Mouse (Mus musculus): ENCODE data around the gene Gm47969. TPM values are rescaled to one million over a fixed set of nuclear protein-coding genes. Genes with fewer than 3 reads are reported as not detected.

Gm47969 gene
- polyA plus RNA-seq, 1 experiment from 2014 or later: not detected

DNA sequence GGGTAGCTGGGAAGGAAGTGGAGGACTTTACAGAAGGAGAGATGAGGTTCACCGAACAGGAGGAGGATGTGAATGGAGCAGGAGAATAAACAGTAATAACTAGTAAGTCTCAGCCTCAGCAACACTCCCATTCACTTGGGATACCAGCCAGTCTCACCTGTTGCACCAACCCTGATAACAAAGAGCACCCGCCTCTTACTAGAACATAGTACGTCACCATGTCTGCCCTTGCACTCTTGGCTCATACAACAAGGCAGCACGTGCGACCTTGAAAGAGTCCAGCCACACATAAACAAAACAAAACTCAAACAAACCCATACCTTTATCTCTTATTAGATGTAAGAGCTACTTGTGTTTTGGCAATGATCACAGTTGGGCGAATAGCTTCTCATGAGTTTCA, 12.2 kb upstream of the Gm47969 start:
- no peaks in the 10 kb centered on the region for H3K4me1 ChIP-seq (ENCODE audit: control insufficient read depth, insufficient read depth, low read length)
- H3K4me3 ChIP-seq (ENCODE audit: low read depth, low read length): no peak overlapping the region
- H3K9me3 ChIP-seq (replicated peaks; ENCODE audit: control insufficient read depth, low read length): no peaks in the 10 kb centered on the region
- WGBS (ENCODE audit: insufficient replicate concordance): 78% methylated on average over 6 of the region's 6 CpGs
- H3K36me3 ChIP-seq (ENCODE audit: control insufficient read depth, insufficient read depth, low read length): no peaks in the 10 kb centered on the region
- ATAC-seq (replicated peaks; ENCODE audit: insufficient number of reproducible peaks, low FRiP score, low TSS enrichment): no peak
- H3K27ac ChIP-seq (ENCODE audit: low read depth, low read length): no peak overlapping the region
- no peak overlapping the region for H3K9ac ChIP-seq (ENCODE audit: low read depth, low read length)
- no peak overlapping the region for H3K4me2 ChIP-seq
- H3K27me3 ChIP-seq (ENCODE audit: control insufficient read depth, insufficient read depth, low read length): no peaks in the 10 kb centered on the region

DNA sequence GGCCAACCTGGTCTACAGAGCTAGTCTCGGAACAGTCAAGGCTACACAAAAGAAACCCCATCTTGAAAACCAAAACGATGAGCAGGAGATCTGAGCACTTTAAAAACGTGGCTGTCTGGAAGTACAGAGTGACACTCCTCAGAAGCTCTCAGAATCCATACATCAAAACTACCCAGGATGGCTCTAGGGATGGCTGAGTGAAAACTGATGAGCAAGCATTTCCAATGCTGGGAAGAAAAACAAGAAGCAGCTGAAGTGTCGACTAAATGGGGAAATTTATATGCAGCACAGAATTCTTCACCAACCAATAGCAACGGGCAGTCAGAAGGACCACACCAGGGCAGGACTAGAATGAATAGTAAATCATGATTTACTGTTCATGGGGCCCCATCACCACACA, 10.2 kb upstream of the Gm47969 start:
- no peaks in the 10 kb centered on the region for H3K9me3 ChIP-seq (replicated peaks; ENCODE audit: control insufficient read depth, low read length)
- H3K27ac ChIP-seq (ENCODE audit: low read depth, low read length): no peak overlapping the region
- H3K27me3 ChIP-seq (ENCODE audit: control insufficient read depth, insufficient read depth, low read length): no peaks in the 10 kb centered on the region
- 71% methylated on average over 5 of the region's 5 CpGs for WGBS (ENCODE audit: insufficient replicate concordance)
- no peak overlapping the region for H3K4me3 ChIP-seq (ENCODE audit: low read depth, low read length)
- no peak for ATAC-seq (replicated peaks; ENCODE audit: insufficient number of reproducible peaks, low FRiP score, low TSS enrichment)
- H3K36me3 ChIP-seq (ENCODE audit: control insufficient read depth, insufficient read depth, low read length): no peaks in the 10 kb centered on the region
- no peak overlapping the region for H3K4me2 ChIP-seq
- no peak overlapping the region for H3K9ac ChIP-seq (ENCODE audit: low read depth, low read length)
- H3K4me1 ChIP-seq (ENCODE audit: control insufficient read depth, insufficient read depth, low read length): no peaks in the 10 kb centered on the region

DNA sequence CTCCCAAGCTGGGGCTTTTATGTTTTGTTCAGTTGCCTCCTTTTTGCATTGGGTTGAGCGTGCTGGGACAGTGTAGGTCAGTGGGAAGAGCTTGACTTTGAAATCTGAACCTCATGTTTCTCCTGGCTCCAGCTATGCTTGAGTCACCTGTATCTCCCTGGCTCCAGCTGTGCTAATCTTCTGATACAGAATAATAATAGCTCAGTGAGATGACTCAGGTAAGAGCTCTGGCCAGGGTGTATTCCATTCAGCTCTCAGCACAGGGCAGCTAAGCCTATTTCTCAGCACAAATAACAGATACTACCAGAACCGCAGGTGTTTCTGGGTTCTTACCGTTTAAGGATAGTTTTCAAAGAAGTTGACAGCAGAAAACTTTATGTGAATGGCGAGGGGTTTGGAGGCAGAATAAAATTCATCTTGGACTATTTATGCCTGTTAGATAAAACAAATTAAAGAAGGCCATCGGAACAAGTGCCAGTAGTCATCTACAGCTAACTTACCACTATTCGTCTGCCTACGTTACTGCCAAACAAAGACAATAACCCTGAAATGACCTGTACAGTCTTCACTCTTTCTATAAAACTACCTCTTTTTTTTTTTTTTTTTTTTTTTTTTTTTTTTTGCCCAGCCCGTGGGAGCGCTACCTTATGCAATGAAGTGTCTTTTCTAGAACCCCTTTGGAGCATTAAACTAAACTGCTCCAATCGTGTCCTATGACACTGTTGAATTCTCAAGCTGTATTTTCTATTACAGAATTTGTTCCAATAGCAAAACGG, 7.7 kb upstream of the Gm47969 start:
- WGBS (ENCODE audit: insufficient replicate concordance): 74% methylated on average over 11 of the region's 11 CpGs
- H3K4me2 ChIP-seq: no peak overlapping the region
- no peak for ATAC-seq (replicated peaks; ENCODE audit: insufficient number of reproducible peaks, low FRiP score, low TSS enrichment)

DNA sequence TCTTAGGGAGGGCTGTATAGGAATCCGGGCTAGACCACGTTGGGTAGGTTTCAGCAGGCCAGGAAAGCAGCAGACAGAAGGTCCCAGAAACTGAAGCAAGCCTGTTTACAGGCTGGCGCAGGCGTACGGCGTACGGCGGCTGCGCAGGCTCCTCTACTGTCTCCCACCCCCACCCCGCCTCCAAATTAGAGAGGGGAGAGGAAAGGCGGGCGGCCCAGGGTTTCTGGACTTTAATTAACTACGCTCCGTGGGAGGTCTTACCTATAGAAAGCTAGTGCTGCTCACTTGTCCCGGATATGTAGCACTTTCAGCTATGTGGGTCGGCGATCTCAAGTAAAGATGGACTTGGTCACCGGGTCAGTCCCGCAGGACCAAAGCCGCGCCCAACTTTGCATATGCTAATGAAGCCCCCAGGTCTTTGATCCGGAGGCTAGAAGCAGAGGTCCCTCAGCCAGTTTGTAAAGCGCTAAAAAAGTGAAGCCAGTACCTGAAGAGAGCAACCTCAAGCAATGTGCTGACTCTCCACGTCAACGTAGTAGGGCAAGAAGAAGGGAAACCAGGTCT, 6.5 kb upstream of the Gm47969 start, which contains the start of gene Slc19a3:
Gene Slc19a3 (minus strand): TSS at position 340 of the 564 bp plus-strand sequence.
- no peak within 1 kb of the TSS for H3K27ac ChIP-seq (ENCODE audit: low read depth, low read length)
- no peaks in the 10 kb centered on the region for H3K9me3 ChIP-seq (replicated peaks; ENCODE audit: control insufficient read depth, low read length)
- H3K9ac ChIP-seq (ENCODE audit: low read depth, low read length): peak within 1 kb of the TSS; percentile 64
- H3K4me3 ChIP-seq (ENCODE audit: low read depth, low read length): peak within 1 kb of the TSS; percentile 50
- under 1% methylated on average over 25 of the region's 25 CpGs for WGBS (ENCODE audit: insufficient replicate concordance)
- no peaks in the 10 kb centered on the region for H3K27me3 ChIP-seq (ENCODE audit: control insufficient read depth, insufficient read depth, low read length)
- H3K4me1 ChIP-seq (ENCODE audit: control insufficient read depth, insufficient read depth, low read length): no peaks in the 10 kb centered on the region
- ATAC-seq (replicated peaks; ENCODE audit: insufficient number of reproducible peaks, low FRiP score, low TSS enrichment): peak; percentile 83
- peak within 1 kb of the TSS; percentile 66 for H3K4me2 ChIP-seq
- H3K36me3 ChIP-seq (ENCODE audit: control insufficient read depth, insufficient read depth, low read length): no peaks in the 10 kb centered on the region

More for the DNA sequence above, 7.7 kb upstream of the Gm47969 start:
- Histone ChIP-seq H3K4me1 (ENCODE audit: control insufficient read depth, insufficient read depth, low read length) (no peaks in the 10 kb centered on the region), H3K4me3 (ENCODE audit: low read depth, low read length) (no peak overlapping the region), H3K9me3 (replicated peaks; ENCODE audit: control insufficient read depth, low read length) (no peaks in the 10 kb centered on the region), H3K9ac (ENCODE audit: low read depth, low read length) (no peak overlapping the region), H3K36me3 (ENCODE audit: control insufficient read depth, insufficient read depth, low read length) (no peaks in the 10 kb centered on the region), H3K27ac (ENCODE audit: low read depth, low read length) (no peak overlapping the region), H3K27me3 (ENCODE audit: control insufficient read depth, insufficient read depth, low read length) (no peaks in the 10 kb centered on the region)

DNA sequence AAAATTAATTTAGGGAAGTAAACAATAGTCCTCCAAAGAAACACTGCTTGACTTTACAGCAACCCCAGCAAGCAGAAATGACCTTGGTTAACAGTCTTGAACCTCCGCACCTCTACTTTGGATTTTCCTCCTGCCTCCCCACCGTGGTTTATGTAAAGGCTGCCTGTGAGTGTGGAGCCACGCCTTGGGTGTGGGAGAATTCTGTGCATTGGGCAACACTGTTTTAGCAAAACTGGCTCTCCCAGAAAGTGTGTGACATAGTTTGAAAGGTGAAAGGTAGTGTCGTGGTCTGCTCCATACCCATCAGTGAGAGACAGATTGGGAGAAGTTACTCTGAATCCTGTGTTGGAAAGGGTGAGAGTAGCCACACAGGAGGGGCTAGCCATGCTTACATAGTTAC, 5.7 kb upstream of the Gm47969 start:
- Histone ChIP-seq H3K4me3 (ENCODE audit: low read depth, low read length) (no peak overlapping the region), H3K4me1 (ENCODE audit: control insufficient read depth, insufficient read depth, low read length) (no peaks in the 10 kb centered on the region), H3K9me3 (replicated peaks; ENCODE audit: control insufficient read depth, low read length) (no peaks in the 10 kb centered on the region), H3K36me3 (ENCODE audit: control insufficient read depth, insufficient read depth, low read length) (no peaks in the 10 kb centered on the region), H3K27me3 (ENCODE audit: control insufficient read depth, insufficient read depth, low read length) (no peaks in the 10 kb centered on the region), H3K27ac (ENCODE audit: low read depth, low read length) (no peak overlapping the region), H3K9ac (ENCODE audit: low read depth, low read length) (no peak overlapping the region), H3K4me2 (no peak overlapping the region)
- WGBS (ENCODE audit: insufficient replicate concordance): 74% methylated on average over 4 of the region's 4 CpGs
- no peak for ATAC-seq (replicated peaks; ENCODE audit: insufficient number of reproducible peaks, low FRiP score, low TSS enrichment)

DNA sequence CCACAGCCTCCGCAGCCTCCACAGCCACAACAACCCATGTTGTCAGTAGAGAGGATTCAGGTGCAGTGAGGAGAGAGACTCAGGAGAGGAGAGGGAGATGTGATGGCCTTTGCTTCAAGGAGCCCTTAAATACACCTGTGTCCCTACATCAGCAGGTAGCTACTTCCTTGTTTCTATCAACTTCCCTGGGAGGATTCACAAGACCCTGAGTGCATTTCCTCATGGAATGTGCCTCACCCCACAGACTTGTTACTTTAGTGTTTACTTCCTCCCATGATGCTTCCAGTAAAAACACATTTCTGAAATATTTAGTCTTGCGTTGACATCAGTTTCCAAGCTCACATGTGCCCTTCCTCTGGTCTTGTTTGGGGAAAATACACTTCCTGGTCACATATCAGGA, 2.4 kb upstream of the Gm47969 start, which contains the start of gene Krtap28-10:
Gene Krtap28-10 (minus strand): TSS at position 101 of the 400 bp plus-strand sequence.
- Histone ChIP-seq H3K4me2 (no peak within 1 kb of the TSS), H3K9me3 (replicated peaks; ENCODE audit: control insufficient read depth, low read length) (no peaks in the 10 kb centered on the region), H3K27me3 (ENCODE audit: control insufficient read depth, insufficient read depth, low read length) (no peaks in the 10 kb centered on the region), H3K36me3 (ENCODE audit: control insufficient read depth, insufficient read depth, low read length) (no peaks in the 10 kb centered on the region), H3K9ac (ENCODE audit: low read depth, low read length) (no peak within 1 kb of the TSS), H3K27ac (ENCODE audit: low read depth, low read length) (no peak within 1 kb of the TSS), H3K4me1 (ENCODE audit: control insufficient read depth, insufficient read depth, low read length) (no peaks in the 10 kb centered on the region), H3K4me3 (ENCODE audit: low read depth, low read length) (no peak within 1 kb of the TSS)
- ATAC-seq (replicated peaks; ENCODE audit: insufficient number of reproducible peaks, low FRiP score, low TSS enrichment): no peak
- WGBS (ENCODE audit: insufficient replicate concordance): 86% methylated on average over 2 of the region's 2 CpGs

DNA sequence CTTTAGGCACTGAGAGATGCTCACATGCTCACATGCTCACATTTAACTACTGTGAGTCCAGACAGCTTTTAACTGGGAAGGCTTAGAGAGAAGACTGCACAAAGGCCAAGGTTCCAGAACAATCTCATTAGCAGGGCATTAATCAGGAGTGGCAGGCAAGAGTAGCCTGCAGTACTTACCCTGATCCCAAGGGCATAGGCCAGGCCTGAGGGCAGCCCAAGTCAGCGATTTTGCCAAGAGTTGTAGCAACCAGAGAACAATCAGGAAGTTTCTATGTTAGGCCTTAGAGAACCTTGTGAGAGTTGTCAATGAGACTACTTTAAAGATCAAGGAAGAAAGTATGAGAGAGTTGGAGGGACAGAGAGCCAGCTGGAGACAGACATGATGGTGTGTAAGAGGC, 13.7 kb downstream of the Gm47969 start:
- Histone ChIP-seq H3K4me1 (ENCODE audit: control insufficient read depth, insufficient read depth, low read length) (peaks cover 6% of the 10 kb centered on the region; the same call in 1 of the 2 replicates), H3K27ac (ENCODE audit: low read depth, low read length) (no peak overlapping the region), H3K9ac (ENCODE audit: low read depth, low read length) (no peak overlapping the region), H3K27me3 (ENCODE audit: control insufficient read depth, insufficient read depth, low read length) (no peaks in the 10 kb centered on the region), H3K4me3 (ENCODE audit: low read depth, low read length) (no peak overlapping the region), H3K4me2 (no peak overlapping the region), H3K9me3 (replicated peaks; ENCODE audit: control insufficient read depth, low read length) (no peaks in the 10 kb centered on the region), H3K36me3 (ENCODE audit: control insufficient read depth, insufficient read depth, low read length) (no peaks in the 10 kb centered on the region)
- WGBS (ENCODE audit: insufficient replicate concordance): 77% methylated on average over 1 of the region's 1 CpGs
- ATAC-seq (replicated peaks; ENCODE audit: insufficient number of reproducible peaks, low FRiP score, low TSS enrichment): no peak

DNA sequence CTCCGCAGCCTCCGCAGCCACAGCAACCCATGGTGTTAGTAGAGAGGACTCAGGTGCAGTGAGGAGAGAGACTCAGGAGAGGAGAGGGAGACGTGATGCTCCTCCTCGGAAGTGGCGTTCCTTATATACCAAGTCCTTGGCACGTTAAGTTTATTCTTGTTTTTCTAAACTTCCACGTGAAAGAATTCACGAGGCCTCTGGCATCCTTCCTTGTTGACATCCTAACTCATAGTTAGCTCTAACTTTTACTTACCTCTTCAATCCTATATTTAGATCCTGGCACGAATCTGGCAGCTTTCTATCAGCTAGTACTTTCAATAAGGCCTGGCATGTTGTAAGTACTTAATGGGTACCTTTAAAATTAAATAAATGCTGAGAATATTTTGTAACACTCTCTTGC, 14.5 kb downstream of the Gm47969 start, which contains the start of gene A030005K14Rik:
Gene A030005K14Rik (minus strand): TSS at position 101 of the 400 bp plus-strand sequence.
- Histone ChIP-seq H3K4me3 (ENCODE audit: low read depth, low read length) (no peak within 1 kb of the TSS), H3K27ac (ENCODE audit: low read depth, low read length) (no peak within 1 kb of the TSS), H3K9ac (ENCODE audit: low read depth, low read length) (no peak within 1 kb of the TSS), H3K36me3 (ENCODE audit: control insufficient read depth, insufficient read depth, low read length) (no peaks in the 10 kb centered on the region), H3K9me3 (replicated peaks; ENCODE audit: control insufficient read depth, low read length) (no peaks in the 10 kb centered on the region), H3K4me2 (no peak within 1 kb of the TSS), H3K4me1 (ENCODE audit: control insufficient read depth, insufficient read depth, low read length) (peaks cover 6% of the 10 kb centered on the region; the same call in 1 of the 2 replicates), H3K27me3 (ENCODE audit: control insufficient read depth, insufficient read depth, low read length) (no peaks in the 10 kb centered on the region)
- WGBS (ENCODE audit: insufficient replicate concordance): 84% methylated on average over 9 of the region's 9 CpGs
- ATAC-seq (replicated peaks; ENCODE audit: insufficient number of reproducible peaks, low FRiP score, low TSS enrichment): no peak

Measured in heart, embryonic 11.5 days (tissue).